Mouse (Mus musculus): Measurements from ENCODE around the gene Gab2.

GRCm38 (mm10) chr7:97356875-97357276 is 275.5 kb downstream of the Gab2 start:
- TF ChIP-seq CTCF (IDR thresholded peaks at IDR 0.05; ENCODE audit: low read depth): no peak
- TF ChIP-seq EP300 (optimal IDR thresholded peaks at IDR 0.05): no peak
